Mouse (Mus musculus): ENCODE data around the gene 4922502D21Rik. TPM values are rescaled to one million over a fixed set of nuclear protein-coding genes. Genes with fewer than 3 reads are reported as not detected.

The 4922502D21Rik gene
- total and polyA plus RNA-seq, 3 experiments = not detected

DNA sequence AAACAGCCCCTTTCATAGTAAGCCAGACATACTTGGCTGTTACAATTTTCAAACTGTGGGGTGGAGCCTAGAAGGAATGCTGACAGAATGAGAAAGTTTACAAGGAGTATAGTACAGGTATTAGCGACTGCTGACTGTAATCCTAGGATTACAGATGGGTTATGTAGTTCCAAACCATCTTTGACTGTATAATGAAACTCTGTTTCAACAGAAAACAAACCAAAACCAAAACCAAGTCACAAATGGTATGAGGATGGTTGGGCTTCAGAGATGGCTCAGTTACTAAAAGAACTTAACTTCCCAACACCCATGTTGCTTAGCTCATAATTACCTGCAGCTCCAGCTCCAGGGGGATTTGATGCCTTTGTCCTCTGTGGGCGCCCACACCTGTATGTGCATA, 15.1 kb downstream of the 4922502D21Rik start:
- Histone ChIP-seq H3K4me1 (ENCODE audit: insufficient read depth, low read depth, low read length) (no peaks in the 10 kb centered on the region), H3K9me3 (replicated peaks) (0 out of 2 replicates have a peak, but pooled peaks cover 3% of the 10 kb centered on the region), H3K27me3 (ENCODE audit: insufficient read depth, low read length) (no peaks in the 10 kb centered on the region), H3K36me3 (replicated peaks) (no peaks in the 10 kb centered on the region), H3K4me3 (ENCODE audit: low read depth, low read length) (no peak overlapping the region)
- DNase-seq (ENCODE audit: low spot score) (no peak), ATAC-seq (ENCODE audit: extremely low read depth, insufficient number of reproducible peaks, low FRiP score, poor library complexity, severe bottlenecking) (no peak)
- TF ChIP-seq GATA2 (IDR thresholded peaks at IDR 0.05; ENCODE audit: borderline replicate concordance, low read depth, low read length) (no peak), TAL1 (conservative IDR thresholded peaks at IDR 0.05; ENCODE audit: low read depth, low read length) (no peak), POLR2AphosphoS5 (IDR thresholded peaks at IDR 0.05; ENCODE audit: insufficient replicate concordance, low read depth, low read length) (no peak), CTCF (IDR thresholded peaks at IDR 0.05; ENCODE audit: low read depth, low read length) (no peak), GATA1 (IDR thresholded peaks at IDR 0.05; ENCODE audit: borderline replicate concordance, low read length) (no peak)

DNA sequence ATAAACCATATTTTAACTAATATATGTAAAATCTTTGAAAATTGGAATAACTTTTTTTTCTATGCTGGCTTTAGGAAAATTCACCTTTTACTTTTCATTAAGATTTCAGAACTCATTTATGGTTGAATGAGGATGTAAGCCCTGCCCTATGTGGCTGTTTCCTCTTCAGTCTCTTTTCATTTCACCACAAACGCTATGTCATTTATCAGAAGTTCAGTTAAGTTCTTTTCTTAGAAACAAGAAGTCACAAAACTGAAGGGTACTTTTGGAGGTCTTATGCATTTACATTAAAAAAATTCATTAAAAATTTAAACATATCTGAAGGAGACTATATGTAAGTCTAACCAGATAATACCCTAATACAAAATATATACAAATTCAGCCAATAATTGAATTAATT, 15.9 kb downstream of the 4922502D21Rik start:
- no peak for DNase-seq (ENCODE audit: low spot score)
- TF ChIP-seq POLR2AphosphoS5 (IDR thresholded peaks at IDR 0.05; ENCODE audit: insufficient replicate concordance, low read depth, low read length) (no peak), GATA1 (IDR thresholded peaks at IDR 0.05; ENCODE audit: borderline replicate concordance, low read length) (no peak), CTCF (IDR thresholded peaks at IDR 0.05; ENCODE audit: low read depth, low read length) (no peak), GATA2 (IDR thresholded peaks at IDR 0.05; ENCODE audit: borderline replicate concordance, low read depth, low read length) (no peak)
- H3K4me1 ChIP-seq (ENCODE audit: insufficient read depth, low read depth, low read length) = no peaks in the 10 kb centered on the region
- no peak for ATAC-seq (ENCODE audit: extremely low read depth, insufficient number of reproducible peaks, low FRiP score, poor library complexity, severe bottlenecking)
- no peak overlapping the region for H3K4me3 ChIP-seq (ENCODE audit: low read depth, low read length)
- no peaks in the 10 kb centered on the region for H3K36me3 ChIP-seq (replicated peaks)
- H3K9me3 ChIP-seq (replicated peaks) = 0 out of 2 replicates have a peak, but pooled peaks cover 3% of the 10 kb centered on the region
- no peaks in the 10 kb centered on the region for H3K27me3 ChIP-seq (ENCODE audit: insufficient read depth, low read length)

DNA sequence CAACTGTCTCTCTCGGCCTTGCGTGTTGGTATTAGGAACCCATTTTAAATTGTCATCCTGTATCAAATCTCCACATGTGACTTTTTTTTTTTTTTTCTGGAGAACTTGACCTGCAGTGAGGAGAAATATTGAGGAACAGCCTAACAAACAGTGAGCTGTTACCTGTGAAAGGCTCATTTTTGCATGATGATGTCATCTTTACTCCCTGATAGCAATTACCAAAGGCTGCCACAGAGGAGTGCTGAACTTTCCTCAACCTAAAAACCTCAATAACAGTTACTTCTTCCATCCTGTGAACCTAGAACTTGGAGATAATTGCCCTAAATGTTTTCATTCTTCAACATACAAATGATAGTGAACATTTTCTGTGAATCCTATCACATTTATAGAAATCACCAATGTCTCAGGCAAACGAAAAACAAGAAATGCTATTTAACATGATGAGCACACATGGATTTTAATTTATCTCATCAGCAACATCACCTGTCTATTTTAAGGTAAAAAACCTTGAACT, 16.9 kb downstream of the 4922502D21Rik start:
- no peak overlapping the region for H3K4me3 ChIP-seq (ENCODE audit: low read depth, low read length)
- ATAC-seq (ENCODE audit: extremely low read depth, insufficient number of reproducible peaks, low FRiP score, poor library complexity, severe bottlenecking) (no peak), DNase-seq (ENCODE audit: low spot score) (no peak)
- H3K4me1 ChIP-seq (ENCODE audit: insufficient read depth, low read depth, low read length) = no peaks in the 10 kb centered on the region
- H3K27me3 ChIP-seq (ENCODE audit: insufficient read depth, low read length) = no peaks in the 10 kb centered on the region
- TF ChIP-seq GATA1 (IDR thresholded peaks at IDR 0.05; ENCODE audit: borderline replicate concordance, low read length) = no peak
- TF ChIP-seq CTCF (IDR thresholded peaks at IDR 0.05; ENCODE audit: low read depth, low read length) = no peak
- no peak for TF ChIP-seq POLR2AphosphoS5 (IDR thresholded peaks at IDR 0.05; ENCODE audit: insufficient replicate concordance, low read depth, low read length)
- TF ChIP-seq GATA2 (IDR thresholded peaks at IDR 0.05; ENCODE audit: borderline replicate concordance, low read depth, low read length) = no peak
- TF ChIP-seq TAL1 (conservative IDR thresholded peaks at IDR 0.05; ENCODE audit: low read depth, low read length) = no peak
- no peaks in the 10 kb centered on the region for H3K36me3 ChIP-seq (replicated peaks)
- 0 out of 2 replicates have a peak, but pooled peaks cover 3% of the 10 kb centered on the region for H3K9me3 ChIP-seq (replicated peaks)

GRCm38 (mm10) chr6:129312499-129312898, 19.1 kb downstream of the 4922502D21Rik start:
- H3K4me3 ChIP-seq (ENCODE audit: low read depth, low read length) = no peak overlapping the region

DNA sequence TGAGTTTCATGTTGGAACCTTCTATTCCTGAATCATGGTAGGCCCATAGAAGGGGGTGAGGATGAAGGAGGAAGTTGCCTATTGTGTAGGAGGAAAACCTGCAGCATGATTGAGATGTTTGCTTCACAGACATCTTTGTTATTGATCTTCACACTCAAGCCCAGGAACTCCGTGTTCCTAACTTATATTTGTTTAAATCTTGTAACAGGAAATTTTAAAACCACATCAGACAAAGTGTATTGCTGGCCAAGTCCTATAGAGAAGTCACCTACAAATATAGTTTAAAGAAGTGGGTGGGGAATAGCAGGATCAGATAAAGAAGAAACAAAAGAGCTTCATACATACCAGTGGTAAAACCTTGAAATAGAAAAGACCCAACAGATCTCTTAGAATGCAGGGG, 27.4 kb downstream of the 4922502D21Rik start:
- no peaks in the 10 kb centered on the region for H3K36me3 ChIP-seq (replicated peaks)
- no peaks in the 10 kb centered on the region for H3K27me3 ChIP-seq (ENCODE audit: insufficient read depth, low read length)
- H3K4me3 ChIP-seq (ENCODE audit: low read depth, low read length) = no peak overlapping the region
- DNase-seq (ENCODE audit: low spot score) (no peak), ATAC-seq (ENCODE audit: extremely low read depth, insufficient number of reproducible peaks, low FRiP score, poor library complexity, severe bottlenecking) (no peak)
- 0 out of 2 replicates have a peak, but pooled peaks cover 3% of the 10 kb centered on the region for H3K9me3 ChIP-seq (replicated peaks)
- no peaks in the 10 kb centered on the region for H3K4me1 ChIP-seq (ENCODE audit: insufficient read depth, low read depth, low read length)
- no peak for TF ChIP-seq GATA2 (IDR thresholded peaks at IDR 0.05; ENCODE audit: borderline replicate concordance, low read depth, low read length)
- TF ChIP-seq TAL1 (conservative IDR thresholded peaks at IDR 0.05; ENCODE audit: low read depth, low read length) = no peak
- TF ChIP-seq CTCF (IDR thresholded peaks at IDR 0.05; ENCODE audit: low read depth, low read length) = no peak
- TF ChIP-seq POLR2AphosphoS5 (IDR thresholded peaks at IDR 0.05; ENCODE audit: insufficient replicate concordance, low read depth, low read length) = no peak
- TF ChIP-seq GATA1 (IDR thresholded peaks at IDR 0.05; ENCODE audit: borderline replicate concordance, low read length) = no peak

More at GRCm38 (mm10) chr6:129312499-129312898, 19.1 kb downstream of the 4922502D21Rik start:
- 0 out of 2 replicates have a peak, but pooled peaks cover 3% of the 10 kb centered on the region for H3K9me3 ChIP-seq (replicated peaks)
- DNase-seq (ENCODE audit: low spot score) (no peak), ATAC-seq (ENCODE audit: extremely low read depth, insufficient number of reproducible peaks, low FRiP score, poor library complexity, severe bottlenecking) (no peak)
- H3K27me3 ChIP-seq (ENCODE audit: insufficient read depth, low read length) = no peaks in the 10 kb centered on the region
- no peaks in the 10 kb centered on the region for H3K36me3 ChIP-seq (replicated peaks)
- no peaks in the 10 kb centered on the region for H3K4me1 ChIP-seq (ENCODE audit: insufficient read depth, low read depth, low read length)
- TF ChIP-seq POLR2AphosphoS5 (IDR thresholded peaks at IDR 0.05; ENCODE audit: insufficient replicate concordance, low read depth, low read length) (no peak), TAL1 (conservative IDR thresholded peaks at IDR 0.05; ENCODE audit: low read depth, low read length) (no peak), GATA1 (IDR thresholded peaks at IDR 0.05; ENCODE audit: borderline replicate concordance, low read length) (no peak), GATA2 (IDR thresholded peaks at IDR 0.05; ENCODE audit: borderline replicate concordance, low read depth, low read length) (no peak), CTCF (IDR thresholded peaks at IDR 0.05; ENCODE audit: low read depth, low read length) (no peak)

DNA sequence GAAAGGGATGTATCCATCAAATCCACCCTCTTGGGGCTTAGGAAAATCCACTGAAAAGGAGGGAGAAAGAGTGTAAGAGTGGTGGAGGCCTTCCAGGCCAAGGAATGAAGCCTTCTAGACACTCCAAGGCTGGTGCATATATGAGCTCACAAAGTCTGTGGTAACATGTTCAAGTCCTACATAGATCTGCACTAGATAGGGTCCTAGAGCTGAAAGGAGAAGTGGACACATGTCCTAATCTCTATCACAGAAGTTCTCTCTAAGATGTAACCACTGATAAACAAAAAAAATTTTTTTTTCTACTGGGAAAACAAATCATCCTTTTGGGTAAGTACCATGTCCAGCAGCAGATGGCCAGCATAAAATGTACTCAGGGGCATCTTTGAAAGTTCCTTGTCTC, 42.9 kb downstream of the 4922502D21Rik start:
- H3K27me3 ChIP-seq (ENCODE audit: insufficient read depth, low read length) = no peaks in the 10 kb centered on the region
- ATAC-seq (ENCODE audit: extremely low read depth, insufficient number of reproducible peaks, low FRiP score, poor library complexity, severe bottlenecking) (no peak), DNase-seq (ENCODE audit: low spot score) (no peak)
- TF ChIP-seq TAL1 (conservative IDR thresholded peaks at IDR 0.05; ENCODE audit: low read depth, low read length) = no peak
- no peak for TF ChIP-seq CTCF (IDR thresholded peaks at IDR 0.05; ENCODE audit: low read depth, low read length)
- no peak for TF ChIP-seq GATA1 (IDR thresholded peaks at IDR 0.05; ENCODE audit: borderline replicate concordance, low read length)
- no peak for TF ChIP-seq POLR2AphosphoS5 (IDR thresholded peaks at IDR 0.05; ENCODE audit: insufficient replicate concordance, low read depth, low read length)
- no peak for TF ChIP-seq GATA2 (IDR thresholded peaks at IDR 0.05; ENCODE audit: borderline replicate concordance, low read depth, low read length)
- no peak overlapping the region for H3K4me3 ChIP-seq (ENCODE audit: low read depth, low read length)
- H3K9me3 ChIP-seq (replicated peaks) = peaks cover 7% of the 10 kb centered on the region
- H3K36me3 ChIP-seq (replicated peaks) = no peaks in the 10 kb centered on the region
- H3K4me1 ChIP-seq (ENCODE audit: insufficient read depth, low read depth, low read length) = no peaks in the 10 kb centered on the region

All from G1E (cell line).